Mouse (Mus musculus) ovary, adult 18-20 months (tissue): ENCODE results near the gene 4930563M21Rik.
"Not testable (repeated sequence)": the region's sequence is repeated elsewhere in the genome, so short reads cannot be mapped to it uniquely, and the experiment has no call there.

Experiments
- DNase-seq: peaks from one replicate; pipeline ENCODE4 v3.0.0; 2022; ENCODE audit warnings: low spot score, mixed read lengths

Gene 4930563M21Rik

DNA sequence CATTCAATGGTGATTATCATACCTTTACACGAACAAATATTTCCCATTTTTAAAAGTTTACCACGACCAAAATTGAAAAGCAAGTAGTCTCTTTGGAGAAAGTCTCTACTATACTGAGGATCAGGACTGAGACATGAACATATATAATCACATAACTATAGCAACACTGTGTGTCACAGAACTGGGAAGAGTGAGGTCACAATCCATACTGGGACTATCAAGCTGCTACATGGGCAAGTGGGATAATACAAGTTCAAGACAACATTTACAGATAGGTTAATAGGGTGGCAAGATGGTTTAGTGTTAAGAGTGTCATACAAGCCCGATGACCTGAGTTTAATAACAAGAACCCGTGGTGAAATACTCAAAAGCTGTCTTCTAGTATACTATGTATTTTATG lies at the start of gene 4930563M21Rik:
Gene 4930563M21Rik, minus strand, starts transcription at position 101 of the 400 bp plus-strand sequence.
- DNase-seq: no peak

DNA sequence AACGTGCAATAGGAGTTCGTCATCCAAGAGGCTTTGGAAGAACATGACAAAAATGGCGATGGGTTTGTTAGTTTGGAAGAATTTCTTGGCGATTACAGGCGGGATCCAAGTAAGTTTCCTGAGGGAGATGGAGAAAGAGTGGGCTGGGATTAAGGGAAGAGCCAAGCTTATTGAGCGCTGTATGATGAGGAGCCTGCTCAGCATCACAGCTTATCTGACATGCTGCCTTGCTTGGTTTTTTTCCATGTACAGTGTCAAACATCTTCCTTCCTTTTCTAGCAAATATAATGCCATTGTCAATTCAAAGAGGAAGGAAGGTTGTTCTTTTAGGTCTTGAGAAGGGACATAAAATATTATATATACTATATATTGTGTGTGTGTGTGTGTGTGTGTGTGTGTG lies 45.8 kb upstream of the 4930563M21Rik start:
- no peak for DNase-seq

DNA sequence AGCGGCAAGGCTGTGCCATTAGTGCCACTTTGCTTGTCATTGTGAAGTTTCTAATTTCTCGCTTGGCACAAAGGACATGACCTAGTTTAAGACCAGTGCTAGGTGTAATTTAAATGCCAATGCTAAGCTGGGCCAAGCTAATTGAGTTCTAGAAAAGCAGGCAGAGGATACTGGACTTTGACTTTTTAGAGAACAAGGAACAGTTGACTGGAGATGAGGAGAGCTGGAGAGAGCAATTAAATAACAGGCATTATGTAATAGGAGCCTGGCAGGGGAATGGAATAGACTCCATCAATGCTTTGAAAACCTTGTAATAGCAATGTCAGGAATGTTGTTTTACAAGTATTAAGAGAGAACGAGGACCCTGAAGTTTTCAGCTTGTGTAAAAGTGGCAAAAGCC lies 43.4 kb upstream of the 4930563M21Rik start:
- no peak for DNase-seq

DNA sequence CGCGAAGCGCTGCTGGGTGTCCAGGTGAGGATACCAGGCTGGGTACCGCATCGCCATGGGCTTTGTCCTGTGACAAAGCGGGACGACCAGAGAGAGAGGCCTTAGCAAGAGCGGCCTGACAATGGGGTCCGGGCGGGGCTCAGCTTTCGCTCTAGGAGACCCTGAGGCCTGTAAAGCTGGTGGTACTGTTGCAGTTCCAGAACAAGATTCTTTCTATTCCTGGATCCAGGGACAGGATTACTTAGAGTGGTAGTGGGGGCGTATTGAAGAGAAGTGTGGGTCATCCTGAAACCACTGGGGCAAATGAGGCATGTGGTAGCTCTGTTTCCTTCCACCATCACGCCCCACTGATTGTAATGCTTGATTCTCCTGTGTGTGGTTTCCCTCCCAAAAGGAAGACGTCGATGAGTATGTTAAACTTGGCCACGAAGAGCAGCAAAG lies 31.9 kb upstream of the 4930563M21Rik start:
- DNase-seq: no peak

DNA sequence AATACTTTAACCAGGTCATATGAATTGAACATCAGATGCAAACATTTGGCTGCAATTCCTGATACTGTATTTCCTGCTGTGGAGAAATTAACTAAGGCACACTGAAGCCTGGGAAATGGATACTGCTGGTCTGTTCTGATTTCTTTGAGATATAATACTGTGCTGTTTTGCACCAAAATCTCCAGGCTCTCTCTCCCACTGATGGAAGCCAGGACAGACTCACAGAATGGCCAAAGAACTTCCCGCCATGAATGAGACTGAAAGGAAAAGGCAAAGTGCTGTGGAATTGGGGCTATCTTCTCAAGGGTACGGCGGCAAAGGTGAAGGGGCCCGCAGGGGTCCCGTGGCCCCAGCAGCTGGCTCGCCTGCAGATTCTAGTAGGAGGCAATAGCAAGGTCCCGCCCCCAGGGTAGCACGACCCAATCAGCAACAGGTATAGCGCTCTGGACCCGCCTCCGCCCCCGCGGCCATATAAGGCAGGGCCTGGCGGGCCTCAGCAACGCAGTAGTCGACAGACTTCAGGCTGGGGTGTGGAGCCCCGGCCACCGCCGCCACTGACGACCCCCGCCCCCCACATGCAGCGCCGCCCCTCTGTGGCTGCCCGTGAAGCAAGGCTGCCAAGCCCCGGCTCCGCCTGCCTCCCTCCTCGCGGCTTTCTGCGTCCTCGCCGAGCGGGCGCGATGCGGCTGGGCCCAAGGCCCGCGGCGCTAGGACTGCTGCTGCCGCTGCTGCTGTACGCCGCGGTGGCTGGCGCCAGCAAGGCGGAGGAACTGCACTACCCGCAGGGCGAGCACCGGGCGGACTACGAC lies 31.2 kb upstream of the 4930563M21Rik start, which contains the start of gene Rcn2:
Gene Rcn2, plus strand, starts transcription at position 474 of the 809 bp plus-strand sequence.
- peak; percentile 93 for DNase-seq

DNA sequence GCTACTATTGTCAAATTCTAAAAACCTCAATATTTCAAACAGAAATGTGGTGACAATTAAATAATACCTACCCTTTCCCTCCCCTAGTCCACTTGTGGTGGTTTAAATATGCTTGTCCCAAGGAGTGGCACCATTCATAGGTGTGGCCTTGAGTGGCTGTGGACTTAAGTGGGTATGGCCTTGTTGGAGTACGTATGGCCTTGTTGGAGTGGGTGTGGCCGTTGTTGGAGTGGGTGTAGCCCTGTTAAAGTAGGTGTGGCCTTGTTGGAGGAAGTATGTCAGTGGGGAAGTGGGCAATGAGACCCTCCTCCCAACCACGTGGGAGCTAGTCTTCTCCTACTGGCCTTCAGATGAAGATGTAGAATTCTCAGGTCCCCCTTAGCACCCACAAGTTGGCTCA lies 21.9 kb upstream of the 4930563M21Rik start:
- DNase-seq: no peak

DNA sequence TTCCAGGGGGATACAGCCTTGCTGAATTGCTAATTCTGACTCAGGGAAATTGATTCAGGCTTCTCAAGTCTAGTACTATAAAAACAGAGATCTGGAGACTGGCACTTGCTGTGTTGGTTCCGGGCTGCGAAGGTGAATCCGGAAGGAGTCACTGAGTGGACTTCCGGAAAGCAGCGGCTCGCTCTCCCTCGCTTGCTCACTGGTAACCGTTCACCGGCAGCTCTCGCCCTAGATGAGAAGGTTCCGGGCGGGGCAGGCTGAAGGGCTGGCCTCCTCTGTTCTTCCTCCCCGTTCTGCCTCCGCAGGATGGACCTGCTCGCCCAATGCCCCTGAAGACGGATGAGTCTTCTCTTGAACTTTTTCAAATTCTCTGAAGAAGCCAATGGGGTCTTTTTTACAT lies 16.9 kb upstream of the 4930563M21Rik start:
- DNase-seq: no peak

DNA sequence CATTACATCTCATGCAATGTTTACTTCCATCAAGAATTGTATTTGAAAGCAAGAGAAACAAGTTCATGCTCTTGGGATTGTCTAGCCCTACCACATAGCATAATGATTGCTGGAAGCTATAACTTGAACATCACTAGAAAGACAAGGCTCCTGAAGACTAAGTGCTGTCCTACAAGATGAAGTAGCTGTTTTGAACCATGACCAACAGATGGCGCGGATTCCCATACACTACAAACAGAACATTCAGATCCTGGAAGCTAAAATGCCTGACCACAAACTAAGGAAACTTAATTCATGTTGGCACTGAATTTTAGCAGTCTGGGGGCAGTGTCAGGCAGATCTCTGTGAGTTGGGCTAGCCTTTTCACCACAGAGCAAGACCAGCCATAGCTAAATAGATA lies 14.4 kb upstream of the 4930563M21Rik start:
- DNase-seq: no peak

DNA sequence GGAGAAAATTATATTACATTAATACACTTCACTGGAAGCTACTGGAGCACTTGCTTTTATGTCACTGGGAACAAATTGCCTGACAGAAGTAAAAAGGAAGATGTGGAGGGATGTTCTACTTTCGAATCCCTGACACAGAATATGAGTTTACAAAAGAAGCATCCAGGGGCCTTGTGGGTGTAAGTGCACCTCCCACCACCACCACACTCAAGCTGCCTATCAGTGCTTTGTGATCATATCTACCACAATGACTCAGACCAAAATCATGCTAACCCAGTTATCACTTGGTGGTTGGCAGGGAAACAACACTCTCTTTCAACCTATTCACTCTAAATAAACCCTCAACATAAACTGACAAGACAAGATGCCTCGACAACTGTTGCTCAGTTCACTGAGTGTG lies 5.7 kb downstream of the 4930563M21Rik start:
- not testable (repeated sequence) for DNase-seq

DNA sequence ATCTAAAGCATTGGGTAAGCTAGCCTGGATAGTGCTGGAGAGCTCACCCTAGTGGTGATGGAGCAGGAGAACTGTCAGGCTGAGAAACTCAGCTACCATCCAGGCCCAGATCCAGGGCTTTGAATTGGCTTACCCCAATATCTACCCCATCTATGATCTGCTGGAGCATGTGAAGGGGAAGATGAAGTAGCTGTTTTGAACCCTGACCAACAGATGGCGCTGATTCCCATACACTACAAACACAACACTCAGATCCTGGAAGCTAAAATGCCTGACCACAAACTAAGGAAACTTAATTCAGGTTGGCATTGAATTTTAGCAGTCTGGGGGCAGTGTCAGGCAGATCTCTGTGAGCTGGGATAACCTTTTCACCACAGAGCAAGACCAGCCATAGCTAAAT lies 63.5 kb downstream of the 4930563M21Rik start:
- no peak for DNase-seq

DNA sequence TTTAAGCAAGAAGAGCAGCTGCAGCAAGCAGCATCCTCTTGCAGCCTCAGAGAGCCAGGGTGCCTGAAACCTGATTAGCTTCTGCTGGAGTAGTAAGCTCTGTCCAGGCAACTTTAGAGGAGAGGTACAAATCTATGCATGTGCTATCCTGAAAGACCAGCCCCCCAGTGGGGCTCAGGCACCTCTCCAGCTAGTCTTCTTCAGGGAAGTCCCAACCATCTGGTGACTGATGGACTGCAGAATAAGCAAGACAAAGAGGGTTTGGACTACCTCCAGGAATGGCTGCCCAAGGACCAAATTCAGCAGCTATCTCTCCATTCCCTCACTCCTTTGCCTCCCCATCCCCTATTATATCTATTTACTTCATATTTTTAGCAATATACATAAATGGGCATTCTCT lies 69.0 kb downstream of the 4930563M21Rik start:
- DNase-seq: no peak

DNA sequence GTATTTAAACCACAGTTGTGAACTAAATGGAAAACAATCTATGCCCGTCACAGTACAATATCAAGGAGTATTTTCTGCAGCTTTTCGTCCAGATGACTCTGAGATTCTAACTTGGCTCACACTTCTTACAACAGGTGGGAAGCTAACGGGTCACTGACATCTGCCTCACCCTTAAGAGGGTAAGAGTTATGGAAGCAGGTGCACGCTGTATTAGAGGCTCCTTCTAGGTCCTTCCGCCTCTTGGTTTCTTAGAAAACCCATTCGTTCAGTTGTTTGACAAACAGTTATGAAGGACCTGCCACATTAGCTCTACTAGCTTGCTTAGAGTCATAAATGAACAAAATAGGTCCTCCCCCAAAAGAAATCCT lies 71.7 kb downstream of the 4930563M21Rik start:
- DNase-seq: no peak

DNA sequence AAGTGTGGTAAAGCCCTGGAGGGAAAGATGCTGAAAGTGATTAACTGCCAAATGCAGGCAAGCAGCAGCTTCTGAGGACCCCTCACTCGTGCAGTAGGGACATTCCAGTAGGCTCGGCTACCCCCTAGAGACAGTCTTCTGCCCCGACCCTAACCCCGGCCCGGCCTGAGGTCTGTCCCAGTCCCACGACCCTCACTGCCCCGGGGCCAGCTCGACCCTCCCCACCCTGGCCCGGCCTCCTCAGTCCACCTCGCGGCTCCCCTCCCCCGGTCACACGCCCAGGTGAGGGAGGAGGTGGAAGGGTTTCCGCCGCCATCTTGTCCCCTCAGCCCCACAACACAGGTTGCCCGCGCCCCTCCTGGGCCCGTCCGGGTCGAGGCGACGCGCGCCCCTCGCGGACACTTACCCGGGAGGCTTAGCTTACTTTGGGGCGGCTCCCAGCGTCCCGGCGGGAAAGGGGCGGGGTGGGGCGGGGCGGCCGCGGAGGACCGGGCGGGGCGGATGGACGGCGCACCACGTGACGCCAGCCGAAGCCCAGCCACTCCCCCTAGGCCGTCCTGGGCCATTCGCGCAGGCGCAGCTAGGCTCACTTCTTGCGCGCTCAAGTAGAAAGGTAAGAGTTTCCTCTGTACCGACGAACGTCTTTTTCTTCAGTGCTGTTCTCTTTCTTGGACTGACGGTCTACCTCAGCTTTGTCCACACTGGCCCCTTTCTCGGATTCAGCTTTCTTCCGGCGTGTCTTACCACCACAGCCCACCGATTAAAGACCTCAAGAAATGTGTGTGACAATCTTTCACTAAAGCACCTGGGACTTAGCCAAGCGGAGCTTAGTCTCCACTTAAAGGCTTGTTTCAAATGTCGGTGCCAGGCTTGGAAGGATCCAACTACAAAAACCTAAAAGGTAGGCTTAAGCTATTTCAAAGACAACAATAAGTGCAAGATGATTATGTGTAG lies 72.4 kb downstream of the 4930563M21Rik start, which contains the start of gene Scaper:
Gene Scaper, minus strand, starts transcription at position 456 of the 954 bp plus-strand sequence.
- peak; percentile 80 for DNase-seq

DNA sequence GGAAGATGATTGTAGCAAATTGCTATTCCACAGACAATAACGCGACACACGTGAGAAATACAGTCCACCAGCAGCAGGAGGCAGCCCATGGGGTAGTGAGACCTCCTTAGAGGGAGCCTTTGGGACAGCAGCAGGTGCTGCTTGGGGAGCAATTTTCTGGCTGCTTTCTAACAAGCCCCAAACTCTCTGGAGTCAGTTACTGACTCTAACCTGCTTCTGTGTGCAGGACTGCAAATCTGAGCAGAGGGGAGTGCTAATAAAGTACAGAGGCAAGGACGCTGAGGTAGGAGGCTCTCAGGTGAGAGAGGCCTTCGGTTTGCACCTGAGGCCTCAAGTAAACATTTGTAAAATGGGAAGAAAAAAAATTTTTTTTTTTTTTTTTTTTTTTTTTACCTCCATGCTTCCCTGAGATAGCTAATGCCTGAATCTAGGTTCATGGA lies 73.1 kb downstream of the 4930563M21Rik start:
- DNase-seq: no peak

DNA sequence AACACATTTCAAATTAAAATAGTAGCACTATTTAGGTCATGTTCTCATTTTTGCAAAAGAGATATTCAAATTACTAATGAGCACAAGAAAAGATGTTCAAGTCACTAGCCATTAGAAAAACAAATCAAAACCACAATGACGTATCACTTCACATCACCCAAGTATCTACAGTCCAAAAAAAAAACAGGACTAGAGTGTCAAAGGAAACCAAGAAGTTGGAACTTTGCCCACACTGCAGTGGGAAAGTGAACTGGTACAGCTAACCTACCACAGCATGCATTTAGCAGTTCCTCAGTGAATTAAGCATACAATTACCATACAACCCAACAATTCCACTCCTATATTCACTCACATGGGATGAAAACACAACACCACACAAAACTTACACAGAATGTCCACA lies 77.9 kb downstream of the 4930563M21Rik start:
- no peak for DNase-seq

DNA sequence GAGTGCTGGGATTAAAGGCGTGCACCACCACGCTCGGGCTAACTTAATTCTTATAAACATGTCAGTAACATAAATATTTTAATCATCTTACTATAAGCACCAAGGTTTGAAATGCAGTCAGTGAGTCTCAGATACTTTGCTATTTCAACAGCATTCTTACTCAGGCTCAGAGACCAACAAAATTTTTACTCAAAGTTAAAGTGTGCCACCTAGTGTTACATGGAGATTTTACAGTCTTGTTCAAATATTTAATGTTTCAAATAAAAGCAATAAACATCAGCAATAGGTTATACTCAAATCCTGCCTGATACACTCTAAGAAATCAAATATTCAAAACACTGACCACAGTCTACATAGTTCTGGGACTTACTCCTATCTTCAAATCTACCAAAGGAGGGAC lies 91.8 kb downstream of the 4930563M21Rik start:
- no peak for DNase-seq

DNA sequence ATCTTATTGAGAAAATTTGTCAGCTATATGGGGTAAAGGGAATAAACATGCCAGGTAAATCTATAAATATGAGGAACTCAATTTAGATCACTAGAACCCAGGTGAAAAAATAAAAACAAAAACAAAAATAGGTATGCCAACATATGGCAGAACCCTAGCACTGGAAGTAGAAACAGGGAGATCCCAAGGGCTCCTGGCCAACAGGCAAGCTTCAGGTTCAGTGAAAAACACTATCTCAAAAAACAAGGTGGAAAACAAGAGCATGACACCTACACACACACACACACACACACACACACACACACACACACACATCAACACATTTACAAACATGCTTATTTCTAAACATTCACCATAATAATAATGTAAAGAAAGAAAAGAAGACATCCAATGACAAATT lies 93.6 kb downstream of the 4930563M21Rik start:
- no peak for DNase-seq
